Mouse (Mus musculus): ENCODE measurements around the gene Tiparp. TPM values are rescaled to one million over a fixed set of nuclear protein-coding genes. Genes with fewer than 3 reads are reported as not detected.

The Tiparp gene
- polyA plus RNA-seq, 1 experiment, result 27.5 TPM

GRCm38 (mm10) chr3:65529471-65530215 is 1.4 kb downstream of the Tiparp start:
- no peak for DNase-seq (ENCODE audit: low spot score)

- DNase-seq (ENCODE audit: low spot score), result no peak
Measured at GRCm38 (mm10) chr3:65533014-65533413, 4.8 kb downstream of the Tiparp start.

- DNase-seq (ENCODE audit: low spot score), result peak; percentile 41
Measured at GRCm38 (mm10) chr3:65533598-65533997, 5.4 kb downstream of the Tiparp start.

- DNase-seq (ENCODE audit: low spot score), result no peak
Measured at GRCm38 (mm10) chr3:65534488-65534887, 6.3 kb downstream of the Tiparp start.

- DNase-seq (ENCODE audit: low spot score), result no peak
Measured at GRCm38 (mm10) chr3:65535087-65535761, 7.0 kb downstream of the Tiparp start.

- no peak for DNase-seq (ENCODE audit: low spot score)
Measured at GRCm38 (mm10) chr3:65537288-65537687, 9.1 kb downstream of the Tiparp start.

- DNase-seq (ENCODE audit: low spot score), result no peak
Measured at GRCm38 (mm10) chr3:65540906-65541551, 12.8 kb downstream of the Tiparp start.

- no peak for DNase-seq (ENCODE audit: low spot score)
Measured at GRCm38 (mm10) chr3:65541552-65541935, 13.3 kb downstream of the Tiparp start.

GRCm38 (mm10) chr3:65549785-65550184 is 21.6 kb downstream of the Tiparp start:
- DNase-seq (ENCODE audit: low spot score), result no peak

GRCm38 (mm10) chr3:65551065-65551464 is 22.9 kb downstream of the Tiparp start:
- DNase-seq (ENCODE audit: low spot score), result no peak

- DNase-seq (ENCODE audit: low spot score), result no peak
Measured at GRCm38 (mm10) chr3:65554633-65555032, 26.4 kb downstream of the Tiparp start.

- DNase-seq (ENCODE audit: low spot score), result no peak
Measured at GRCm38 (mm10) chr3:65558679-65559078, 30.5 kb downstream of the Tiparp start.

GRCm38 (mm10) chr3:65562212-65562611 is 34.0 kb downstream of the Tiparp start:
- DNase-seq (ENCODE audit: low spot score), result no peak

- no peak for DNase-seq (ENCODE audit: low spot score)
Measured at GRCm38 (mm10) chr3:65562694-65563093, 34.5 kb downstream of the Tiparp start.

- DNase-seq (ENCODE audit: low spot score), result no peak
Measured at GRCm38 (mm10) chr3:65563926-65564624, 35.9 kb downstream of the Tiparp start.

GRCm38 (mm10) chr3:65565632-65566300 is 37.6 kb downstream of the Tiparp start:
- DNase-seq (ENCODE audit: low spot score), result no peak

- DNase-seq (ENCODE audit: low spot score), result no peak
Measured at GRCm38 (mm10) chr3:65569941-65570340, 41.7 kb downstream of the Tiparp start.

- no peak for DNase-seq (ENCODE audit: low spot score)
Measured at GRCm38 (mm10) chr3:65573516-65573915, 45.3 kb downstream of the Tiparp start.

- DNase-seq (ENCODE audit: low spot score), result no peak
Measured at GRCm38 (mm10) chr3:65577602-65578001, 49.4 kb downstream of the Tiparp start.

GRCm38 (mm10) chr3:65579260-65579921 is 51.2 kb downstream of the Tiparp start:
- no peak for DNase-seq (ENCODE audit: low spot score)

- DNase-seq (ENCODE audit: low spot score), result no peak
Measured at GRCm38 (mm10) chr3:65581596-65581995, 53.4 kb downstream of the Tiparp start.
